Mouse (Mus musculus) layer of hippocampus, adult 8-10 months (tissue): ENCODE measurements at regions not wholly inside any gene's neighbourhood (a gene's known extent, or its start where the extent isn't known, plus 50 kb on each side); places are given as distances from the start of the nearest gene placed in this dataset.

ENCODE experiments used
- DNase-seq, 2 experiments: peaks; one replicate each; pipeline ENCODE4 v3.0.0; 2022; ENCODE audit warnings: low spot score in 2 of 2

- no peak for DNase-seq
Measured at GRCm38 (mm10) chr1:61414772-61415171, 223.9 kb upstream of the Pard3b start.

- DNase-seq = no peak
Measured at GRCm38 (mm10) chr1:61415426-61416195, 223.0 kb upstream of the Pard3b start.

- DNase-seq = peak in 1 of 2 experiments; percentile 15
Measured at GRCm38 (mm10) chr1:61418396-61418795, 220.2 kb upstream of the Pard3b start.

GRCm38 (mm10) chr1:61419839-61420238 is 218.8 kb upstream of the Pard3b start:
- DNase-seq = no peak

- no peak for DNase-seq
Measured at GRCm38 (mm10) chr1:61423253-61423652, 215.4 kb upstream of the Pard3b start.

- no peak for DNase-seq
Measured at GRCm38 (mm10) chr1:61428706-61429501, 209.7 kb upstream of the Pard3b start.

- no peak for DNase-seq
Measured at GRCm38 (mm10) chr1:61437603-61438002, 201.0 kb upstream of the Pard3b start.

- no peak for DNase-seq
Measured at GRCm38 (mm10) chr1:61461435-61461834, 177.2 kb upstream of the Pard3b start.

- DNase-seq = peak; percentile 25 to 30
Measured at GRCm38 (mm10) chr1:61470617-61471214, 167.9 kb upstream of the Pard3b start.

- DNase-seq = no peak
Measured at GRCm38 (mm10) chr1:61471779-61472578, 166.6 kb upstream of the Pard3b start.

GRCm38 (mm10) chr1:61472579-61473242 is 165.9 kb upstream of the Pard3b start:
- peak; percentile 6 to 23 for DNase-seq

- no peak for DNase-seq
Measured at GRCm38 (mm10) chr1:61485459-61485858, 153.2 kb upstream of the Pard3b start.

- no peak for DNase-seq
Measured at GRCm38 (mm10) chr1:61524886-61525285, 113.7 kb upstream of the Pard3b start.

GRCm38 (mm10) chr1:61525881-61526280 is 112.7 kb upstream of the Pard3b start:
- DNase-seq = no peak

- no peak for DNase-seq
Measured at GRCm38 (mm10) chr1:61528757-61529156, 109.9 kb upstream of the Pard3b start.

GRCm38 (mm10) chr1:61530166-61530565 is 108.5 kb upstream of the Pard3b start:
- no peak for DNase-seq

- no peak for DNase-seq
Measured at GRCm38 (mm10) chr1:61531487-61531886, 107.1 kb upstream of the Pard3b start.

GRCm38 (mm10) chr1:61540081-61540480 is 98.5 kb upstream of the Pard3b start:
- no peak for DNase-seq

GRCm38 (mm10) chr1:61541166-61541565 is 97.5 kb upstream of the Pard3b start:
- DNase-seq = no peak

GRCm38 (mm10) chr1:61552577-61553517 is 85.8 kb upstream of the Pard3b start:
- DNase-seq = peak in 1 of 2 experiments; percentile 23
